Mouse (Mus musculus): ENCODE data around the gene Ly6c2. TPM values are rescaled to one million over a fixed set of nuclear protein-coding genes. Genes with fewer than 3 reads are reported as not detected.

Ly6c2 gene
- polyA plus RNA-seq, 1 experiment, result 0.54 TPM

Other genes with a start within 250 kb of the Ly6c2 start
- gene 2010109I03Rik, start 214.9 kb downstream of the Ly6c2 start, polyA plus RNA-seq (2012; rRNA removed), result 0.30 and 0.36 TPM in 2 replicates
- gene Ly6i, start 128.5 kb downstream of the Ly6c2 start, polyA plus RNA-seq (2012; rRNA removed), result not detected in 2 replicates
- gene Ly6a, start 113.9 kb downstream of the Ly6c2 start, polyA plus RNA-seq (2012; rRNA removed), result 68.0 and 70.4 TPM in 2 replicates
- 174 and 251 TPM in 2 replicates for gene Ly6c1, start 63.1 kb downstream of the Ly6c2 start, polyA plus RNA-seq (2012; rRNA removed)
- gene Ly6g, start 43.3 kb upstream of the Ly6c2 start, polyA plus RNA-seq (2012; rRNA removed), result not detected in 2 replicates
- gene BC025446, start 104.4 kb upstream of the Ly6c2 start, polyA plus RNA-seq (2012; rRNA removed), result not detected in 2 replicates
- gene Ly6f, start 156.5 kb upstream of the Ly6c2 start, polyA plus RNA-seq (2012; rRNA removed), result not detected in 2 replicates

Data from frontal cortex, adult 2 months (tissue).